Mouse (Mus musculus) embryonic facial prominence, embryonic 12.5 days (tissue): ENCODE data around the gene Lifr. TPM values are rescaled to one million over a fixed set of nuclear protein-coding genes. Genes with fewer than 3 reads are reported as not detected.

Experiments used
- ATAC-seq: fragments of 200-750 bp; cut with Nextera tagmentation; 2 replicates; pipeline ENCODE4 v1.8.0; 2017; ENCODE audit not compliant: insufficient number of reproducible peaks, insufficient read depth, low FRiP score, low TSS enrichment
- H3K27ac ChIP-seq: fragments of 300-500 bp; sonication (generic); 2 replicates; pipeline ENCODE4 v1.5.1; 2016; ENCODE audit warnings: mild to moderate bottlenecking
- H3K27me3 ChIP-seq: fragments of 300-500 bp; sonication (generic); 2 replicates; pipeline ENCODE4 v1.6.1; 2016; ENCODE audit warnings: mild to moderate bottlenecking, moderate library complexity
- H3K36me3 ChIP-seq: fragments of 300-500 bp; sonication (generic); 2 replicates; pipeline ENCODE4 v1.6.1; 2016; ENCODE audit warnings: mild to moderate bottlenecking
- H3K4me1 ChIP-seq: fragments of 300-500 bp; sonication (generic); 2 replicates; pipeline ENCODE4 v1.6.1; 2016
- H3K4me2 ChIP-seq: fragments of 300-500 bp; sonication (generic); replicated peaks from 2 replicates; pipeline ENCODE4 v1.6.1; 2016; ENCODE audit warnings: mild to moderate bottlenecking, moderate library complexity
- H3K4me3 ChIP-seq: fragments of 300-500 bp; sonication (generic); 2 replicates; pipeline ENCODE4 v1.5.1; 2016; ENCODE audit warnings: mild to moderate bottlenecking
- H3K9ac ChIP-seq: fragments of 300-500 bp; sonication (generic); 2 replicates; pipeline ENCODE4 v1.6.1; 2016; ENCODE audit warnings: mild to moderate bottlenecking, moderate library complexity
- H3K9me3 ChIP-seq: fragments of 300-500 bp; sonication (generic); 2 replicates; pipeline ENCODE4 v1.6.1; 2016; ENCODE audit warnings: mild to moderate bottlenecking, moderate library complexity
- WGBS: fragments of 180-500 bp; shearing (Covaris S2); methylation state at CpG from one replicate; pipeline ENCODE4 v1.1.7; 2016; 5-methylcytosine and 5-hydroxymethylcytosine counted together
- polyA plus RNA-seq: library from polyadenylated mRNA; unstranded; fragments of >200 nt; fragmentation: Nextera tagmentation; extraction: Ambion mirVana; gene quantifications from 2 replicates; pipeline ENCODE4 v1.2.1, GENCODE M21; 2016

Lifr gene
- polyA plus RNA-seq, 1 experiment from 2014 or later, result 17.5 TPM

DNA sequence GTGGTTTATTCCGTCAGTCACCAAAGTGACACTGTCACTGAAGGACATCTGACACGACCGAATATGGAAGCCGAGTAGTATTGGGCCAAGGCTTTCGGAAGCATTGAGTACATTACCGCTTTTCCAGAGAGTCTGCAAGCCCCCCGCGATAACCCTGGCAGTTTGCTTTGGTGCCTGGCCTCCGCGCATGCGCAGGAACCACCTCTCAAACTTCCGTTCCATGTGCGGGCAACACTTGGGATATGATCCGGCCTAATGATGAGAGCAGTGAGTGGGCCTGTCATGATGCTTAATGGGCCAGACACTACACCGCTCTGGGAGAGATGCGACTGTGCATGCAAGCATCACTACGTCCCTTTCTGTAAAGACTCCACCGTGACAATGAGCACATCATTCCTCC is 59.4 kb downstream of the Lifr start:
- ATAC-seq, result no peak
- 92% methylated on average over 18 of the region's 18 CpGs for WGBS
- Histone ChIP-seq H3K4me1 (peaks cover 16% of the 10 kb centered on the region), H3K27me3 (no peaks in the 10 kb centered on the region), H3K36me3 (no peaks in the 10 kb centered on the region), H3K9ac (no peak overlapping the region), H3K4me3 (no peak overlapping the region), H3K4me2 (no peak overlapping the region), H3K27ac (no peak overlapping the region), H3K9me3 (no peaks in the 10 kb centered on the region)

GRCm38 (mm10) chr15:7150591-7150990 is 60.2 kb downstream of the Lifr start:
- H3K27me3 ChIP-seq, result no peaks in the 10 kb centered on the region
- 88% methylated on average over 9 of the region's 9 CpGs for whole genome bisulfite sequencing
- H3K4me1 ChIP-seq, result peaks cover 15% of the 10 kb centered on the region
- H3K27ac ChIP-seq, result no peak overlapping the region
- H3K4me2 ChIP-seq, result no peak overlapping the region
- no peak for ATAC-seq
- H3K4me3 ChIP-seq, result no peak overlapping the region
- no peaks in the 10 kb centered on the region for H3K36me3 ChIP-seq
- no peaks in the 10 kb centered on the region for H3K9me3 ChIP-seq
- H3K9ac ChIP-seq, result no peak overlapping the region

GRCm38 (mm10) chr15:7152116-7152760 is 61.8 kb downstream of the Lifr start:
- Histone ChIP-seq H3K4me1 (peaks cover 12% of the 10 kb centered on the region), H3K36me3 (peaks cover under 1% of the 10 kb centered on the region; the same call in 1 of the 2 replicates), H3K4me2 (no peak overlapping the region), H3K4me3 (no peak overlapping the region), H3K27me3 (no peaks in the 10 kb centered on the region), H3K9me3 (no peaks in the 10 kb centered on the region), H3K9ac (no peak overlapping the region), H3K27ac (no peak overlapping the region)
- ATAC-seq, result no peak
- WGBS, result 66% methylated on average over 10 of the region's 10 CpGs

DNA sequence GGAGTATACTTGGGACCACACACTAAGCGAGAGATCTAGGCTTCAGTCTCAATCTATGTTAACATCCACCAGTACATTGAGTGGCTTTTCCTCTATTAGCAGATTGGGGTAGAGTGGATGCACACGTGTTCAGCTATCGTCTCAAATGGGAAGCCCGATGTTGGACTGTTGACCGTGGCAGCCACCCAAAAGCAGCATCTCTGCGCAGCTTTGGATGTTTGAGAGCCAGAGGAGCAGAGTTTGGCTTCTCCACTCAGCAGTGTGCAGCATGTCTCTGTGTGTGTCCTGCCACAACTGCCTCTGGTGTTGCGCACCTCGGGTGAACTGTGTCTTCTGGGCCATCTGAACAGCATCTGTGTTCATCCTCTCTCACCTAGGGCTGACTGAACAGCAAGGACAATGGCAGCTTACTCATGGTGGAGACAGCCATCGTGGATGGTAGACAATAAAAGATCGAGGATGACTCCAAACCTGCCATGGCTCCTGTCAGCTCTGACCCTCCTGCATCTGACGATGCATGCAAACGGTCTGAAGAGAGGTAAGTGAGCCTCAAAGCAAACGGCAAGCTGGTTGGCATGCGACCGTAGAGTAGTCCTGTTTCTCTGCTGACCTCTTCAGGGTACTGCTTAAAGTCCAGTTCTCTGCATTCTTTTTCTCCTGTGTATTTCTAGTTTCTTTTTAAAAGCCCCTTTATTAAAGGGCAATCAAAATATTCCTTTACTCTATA is 63.8 kb downstream of the Lifr start:
- Histone ChIP-seq H3K4me2 (no peak overlapping the region), H3K36me3 (peaks cover 8% of the 10 kb centered on the region; the same call in 1 of the 2 replicates), H3K27me3 (no peaks in the 10 kb centered on the region), H3K4me1 (peaks cover 12% of the 10 kb centered on the region), H3K4me3 (no peak overlapping the region), H3K9ac (no peak overlapping the region), H3K9me3 (no peaks in the 10 kb centered on the region), H3K27ac (no peak overlapping the region)
- no peak for ATAC-seq
- 85% methylated on average over 15 of the region's 15 CpGs for WGBS

- Histone ChIP-seq H3K4me3 (no peak overlapping the region), H3K36me3 (peaks cover 10% of the 10 kb centered on the region), H3K27me3 (no peaks in the 10 kb centered on the region), H3K27ac (no peak overlapping the region), H3K4me1 (peaks cover 12% of the 10 kb centered on the region), H3K9ac (no peak overlapping the region), H3K9me3 (no peaks in the 10 kb centered on the region), H3K4me2 (no peak overlapping the region)
- no peak for ATAC-seq
- 69% methylated on average over 7 of the region's 7 CpGs for WGBS
These were observed 64.3 kb downstream of the Lifr start for GRCm38 (mm10) chr15:7154737-7155090.

DNA sequence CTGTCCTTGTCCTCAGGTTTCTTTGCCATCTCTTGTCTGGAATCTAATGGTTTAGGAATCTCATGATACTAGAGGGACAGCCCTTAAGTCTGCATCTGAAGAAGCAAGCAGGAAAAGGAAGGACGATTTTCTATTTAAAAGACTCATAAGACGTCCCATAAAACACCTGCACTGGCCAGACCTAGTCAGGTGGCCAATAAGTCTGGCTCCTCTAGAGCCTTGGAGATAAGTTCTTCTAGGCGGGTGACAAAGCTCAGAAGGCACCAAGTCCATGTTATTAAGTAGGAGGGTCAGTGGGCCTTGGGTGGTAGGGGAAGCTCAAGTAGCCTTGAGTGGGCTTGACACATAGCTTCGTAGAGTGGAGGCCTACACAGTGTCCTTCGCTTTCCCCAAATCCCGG is 67.2 kb downstream of the Lifr start:
- no peak for ATAC-seq

GRCm38 (mm10) chr15:7159869-7160268 is 69.5 kb downstream of the Lifr start:
- Histone ChIP-seq H3K27me3 (no peaks in the 10 kb centered on the region), H3K4me3 (no peak overlapping the region), H3K9me3 (no peaks in the 10 kb centered on the region), H3K36me3 (peaks cover 18% of the 10 kb centered on the region), H3K4me2 (no peak overlapping the region), H3K9ac (no peak overlapping the region), H3K4me1 (no peaks in the 10 kb centered on the region), H3K27ac (no peak overlapping the region)
- WGBS, result 92% methylated on average over 9 of the region's 9 CpGs
- no peak for ATAC-seq

More for the DNA sequence above, 67.2 kb downstream of the Lifr start:
- Histone ChIP-seq H3K27ac (no peak overlapping the region), H3K4me2 (no peak overlapping the region), H3K9me3 (no peaks in the 10 kb centered on the region), H3K36me3 (peaks cover 18% of the 10 kb centered on the region), H3K9ac (no peak overlapping the region), H3K4me1 (peaks cover 5% of the 10 kb centered on the region; the same call in 1 of the 2 replicates), H3K27me3 (no peaks in the 10 kb centered on the region), H3K4me3 (no peak overlapping the region)
- WGBS, result 90% methylated on average over 6 of the region's 6 CpGs

DNA sequence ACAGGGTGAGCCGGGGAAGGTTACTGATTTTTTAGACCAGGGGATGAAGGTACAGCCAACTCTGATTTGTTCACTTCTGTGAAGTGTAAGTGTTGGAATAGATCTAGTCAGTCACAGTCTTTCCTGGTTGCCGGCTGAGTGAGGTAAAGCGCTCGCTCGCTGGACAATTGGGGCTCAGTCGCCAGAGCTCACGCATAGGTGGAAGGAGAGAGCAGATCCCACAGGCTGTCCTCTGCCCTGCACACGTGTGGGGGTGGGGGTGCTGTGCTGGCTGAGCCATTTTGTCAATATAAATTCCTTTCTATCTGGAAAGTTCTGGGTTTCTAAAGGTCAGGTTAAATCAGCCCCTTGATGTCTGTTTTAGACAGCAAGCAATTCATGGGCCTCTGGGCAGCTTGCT is 69.9 kb downstream of the Lifr start:
- Histone ChIP-seq H3K36me3 (peaks cover 18% of the 10 kb centered on the region), H3K4me3 (no peak overlapping the region), H3K4me1 (no peaks in the 10 kb centered on the region), H3K9me3 (no peaks in the 10 kb centered on the region), H3K9ac (no peak overlapping the region), H3K4me2 (no peak overlapping the region), H3K27me3 (no peaks in the 10 kb centered on the region), H3K27ac (no peak overlapping the region)
- no peak for ATAC-seq
- 83% methylated on average over 8 of the region's 8 CpGs for WGBS

DNA sequence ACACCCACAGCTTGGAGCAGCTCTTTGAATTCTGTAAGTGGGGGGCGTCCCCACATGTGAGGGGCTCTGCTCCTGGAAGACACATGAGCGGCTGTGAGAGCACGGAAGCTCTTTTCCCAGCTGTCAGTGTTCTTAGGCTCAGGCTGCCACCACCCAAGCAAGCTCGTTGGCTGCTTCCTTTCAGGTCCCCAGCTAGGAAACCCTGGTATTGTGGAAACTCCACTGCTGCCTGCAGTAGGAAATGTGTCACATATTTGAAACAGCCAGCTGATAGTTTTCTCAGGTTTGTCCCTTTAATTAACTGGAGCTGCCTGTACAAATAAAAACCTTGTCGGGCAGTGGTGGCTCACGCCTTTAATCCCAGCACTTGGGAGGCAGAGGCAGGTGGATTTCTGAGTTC is 73.4 kb downstream of the Lifr start:
- peaks cover 18% of the 10 kb centered on the region for H3K36me3 ChIP-seq
- no peak overlapping the region for H3K27ac ChIP-seq

GRCm38 (mm10) chr15:7166735-7167134 is 76.3 kb downstream of the Lifr start:
- Histone ChIP-seq H3K4me2 (no peak overlapping the region), H3K27me3 (no peaks in the 10 kb centered on the region), H3K9ac (no peak overlapping the region), H3K36me3 (peaks cover 14% of the 10 kb centered on the region), H3K4me3 (no peak overlapping the region), H3K9me3 (no peaks in the 10 kb centered on the region), H3K4me1 (no peaks in the 10 kb centered on the region), H3K27ac (no peak overlapping the region)
- WGBS, result 92% methylated on average over 9 of the region's 9 CpGs
- ATAC-seq, result no peak

More for the DNA sequence above, 73.4 kb downstream of the Lifr start:
- H3K4me2 ChIP-seq, result no peak overlapping the region
- H3K27me3 ChIP-seq, result no peaks in the 10 kb centered on the region
- H3K4me1 ChIP-seq, result no peaks in the 10 kb centered on the region
- ATAC-seq, result no peak
- no peak overlapping the region for H3K9ac ChIP-seq
- WGBS, result 78% methylated on average over 6 of the region's 6 CpGs
- no peak overlapping the region for H3K4me3 ChIP-seq
- no peaks in the 10 kb centered on the region for H3K9me3 ChIP-seq

GRCm38 (mm10) chr15:7167238-7167905 is 77.0 kb downstream of the Lifr start:
- 74% methylated on average over 10 of the region's 10 CpGs for whole genome bisulfite sequencing
- Histone ChIP-seq H3K4me2 (no peak overlapping the region), H3K27ac (no peak overlapping the region), H3K27me3 (no peaks in the 10 kb centered on the region), H3K9ac (no peak overlapping the region), H3K4me1 (no peaks in the 10 kb centered on the region), H3K4me3 (no peak overlapping the region), H3K36me3 (peaks cover 14% of the 10 kb centered on the region), H3K9me3 (no peaks in the 10 kb centered on the region)
- ATAC-seq, result no peak
